Mouse (Mus musculus): ENCODE measurements around the gene Cntnap5a. TPM values are rescaled to one million over a fixed set of nuclear protein-coding genes. Genes with fewer than 3 reads are reported as not detected.

Cntnap5a gene
- polyA plus RNA-seq (2015; fragmentation: Nextera tagmentation; extraction: Ambion mirVana): 0.01 TPM in 1 of 2 replicates, not detected in the other

DNA sequence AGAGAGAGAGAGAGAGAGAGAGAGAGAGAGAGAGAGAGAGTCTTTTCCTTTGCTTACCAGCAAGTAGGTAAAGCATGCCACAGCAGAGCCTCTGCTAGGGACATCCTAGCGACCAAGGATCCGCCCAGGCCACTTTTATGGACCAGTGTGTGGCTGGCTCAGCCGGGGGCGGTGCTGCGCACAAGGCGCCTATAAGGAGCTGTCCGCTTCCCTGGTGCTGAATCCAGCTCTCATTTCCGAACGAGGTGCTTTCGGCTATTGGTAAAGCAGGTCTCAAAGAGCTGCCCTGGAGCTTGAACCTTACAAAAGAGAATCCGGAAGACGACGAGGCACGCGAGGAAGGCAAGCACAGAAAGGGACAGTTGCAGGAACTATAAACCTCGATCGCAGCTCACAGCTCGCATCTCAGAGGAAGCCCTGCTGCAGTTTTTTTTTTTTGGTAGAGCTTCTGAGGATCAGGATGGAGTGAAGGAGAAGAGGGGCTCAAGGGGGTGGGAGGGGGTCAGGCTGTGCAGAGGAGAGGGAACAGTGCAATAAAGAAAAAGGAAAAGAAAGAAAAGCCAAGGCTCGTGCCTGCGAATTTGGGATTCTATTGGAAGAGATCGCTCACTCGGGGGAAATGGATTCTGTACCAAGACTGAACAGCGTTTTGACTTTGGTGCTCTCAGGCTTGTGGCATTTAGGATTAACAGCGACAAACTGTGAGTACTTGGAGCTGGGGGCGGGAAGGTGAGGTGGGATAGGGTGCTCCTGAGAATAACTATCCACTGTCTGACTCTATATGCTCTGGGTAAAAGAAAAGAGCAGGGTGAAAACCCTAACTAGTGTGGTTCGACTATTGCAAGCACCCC lies at the start of gene Cntnap5a:
TSS of gene Cntnap5a (plus strand) at position 239 of the 851 bp plus-strand sequence.
- no peak for DNase-seq (ENCODE audit: low spot score)

GRCm38 (mm10) chr1:115646921-115647320 lies 37.6 kb upstream of the Cntnap5a start:
- no peak for DNase-seq (ENCODE audit: low spot score)

DNA sequence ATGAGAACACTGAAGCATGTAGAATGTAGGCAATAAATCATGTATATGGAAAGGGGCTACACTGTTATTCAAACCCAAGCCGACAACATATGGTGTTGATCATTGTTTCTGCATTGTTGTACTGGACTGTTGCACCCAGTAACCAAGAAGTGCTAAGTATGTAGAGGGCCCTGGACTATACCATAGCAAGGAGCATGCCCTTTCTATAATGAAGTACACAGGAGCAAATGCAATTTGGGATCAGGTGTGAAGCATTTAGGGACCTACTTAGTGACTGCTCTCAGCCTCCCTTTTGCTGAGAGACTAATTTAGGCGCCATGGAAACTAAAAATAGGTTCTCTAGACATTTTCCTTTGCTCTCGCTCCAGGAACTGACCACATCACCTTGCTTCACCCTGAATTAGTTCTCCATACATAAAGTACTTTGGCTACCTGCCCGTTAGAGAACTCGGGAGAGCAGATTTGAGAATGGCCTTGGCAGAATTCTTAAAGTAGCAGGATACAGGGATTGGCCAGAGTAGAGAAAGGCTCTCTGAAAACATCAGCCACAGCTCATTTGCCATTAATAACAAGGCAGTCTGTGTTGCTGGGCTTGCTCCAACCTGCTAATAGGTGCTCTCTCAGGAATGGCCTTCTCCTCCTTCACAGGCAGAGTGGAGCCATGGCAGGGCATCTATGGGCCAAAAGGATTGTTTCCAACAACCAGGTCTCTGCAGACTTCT lies 26.1 kb upstream of the Cntnap5a start:
- DNase-seq (ENCODE audit: low spot score): no peak

DNA sequence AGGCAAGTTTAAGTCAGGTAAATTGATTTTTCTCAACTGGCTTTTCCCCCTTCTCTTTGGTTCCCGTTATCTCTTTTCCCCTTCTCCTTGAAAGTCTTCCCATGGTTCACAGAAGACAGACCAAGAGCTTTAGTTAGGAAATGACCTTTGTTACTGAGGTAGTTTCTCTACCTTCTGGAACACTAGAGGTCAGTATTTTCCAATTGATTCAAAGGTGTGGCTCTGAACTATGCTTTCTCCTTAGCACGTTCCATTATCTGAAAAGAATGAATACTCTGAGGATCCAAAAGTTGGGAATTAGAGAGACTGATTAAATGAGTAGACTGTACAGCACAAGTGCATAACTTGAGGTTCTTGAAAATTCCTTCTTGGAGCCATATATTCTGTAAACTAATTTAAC lies 1.9 kb downstream of the Cntnap5a start:
- DNase-seq (ENCODE audit: low spot score): no peak

- no peak for DNase-seq (ENCODE audit: low spot score)
Observed at GRCm38 (mm10) chr1:115699798-115700197, 15.2 kb downstream of the Cntnap5a start.

- DNase-seq (ENCODE audit: low spot score): no peak
Observed at GRCm38 (mm10) chr1:115742556-115742955, 58.0 kb downstream of the Cntnap5a start.

DNA sequence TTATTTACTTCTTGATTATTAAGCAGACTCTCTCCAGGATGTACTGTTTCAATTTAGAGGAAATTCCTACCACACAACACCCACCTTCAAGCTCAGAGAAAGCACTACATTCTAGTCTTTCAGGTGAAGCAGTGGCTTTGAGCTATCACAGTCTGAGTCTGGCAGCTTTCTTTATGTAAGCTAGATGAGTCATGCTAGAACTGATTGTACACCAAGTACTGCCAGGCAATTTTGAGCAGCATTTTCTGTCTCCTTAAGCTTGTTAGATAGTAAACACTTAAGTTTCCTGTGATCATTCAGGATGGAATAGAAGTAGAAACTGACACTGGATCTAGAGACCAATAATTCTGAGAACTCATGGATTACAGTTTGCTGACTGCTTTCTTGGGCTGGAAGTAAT lies 61.0 kb downstream of the Cntnap5a start:
- no peak for DNase-seq (ENCODE audit: low spot score)

GRCm38 (mm10) chr1:115784737-115785136 lies 100.2 kb downstream of the Cntnap5a start:
- no peak for DNase-seq (ENCODE audit: low spot score)

- no peak for DNase-seq (ENCODE audit: low spot score)
Observed at GRCm38 (mm10) chr1:115842591-115842990, 158.0 kb downstream of the Cntnap5a start.

DNA sequence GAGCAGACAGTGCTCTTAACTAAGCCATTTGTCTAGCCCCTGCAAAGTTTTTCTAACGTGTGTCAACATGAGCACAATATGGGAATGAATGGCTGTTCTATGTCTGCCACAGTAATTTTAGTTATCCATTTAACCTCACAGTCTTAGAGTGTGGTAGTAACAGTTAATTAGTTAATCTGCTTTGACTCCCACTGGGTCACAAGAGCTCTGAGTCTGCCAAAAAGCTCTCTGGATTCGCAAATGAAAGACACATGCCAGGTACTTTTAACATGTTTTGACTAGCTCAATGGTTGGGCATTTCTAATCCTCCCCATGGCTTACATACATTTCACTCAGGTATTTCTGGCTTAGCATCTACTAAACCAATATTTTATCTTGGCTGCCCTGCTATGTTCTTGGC lies 163.0 kb downstream of the Cntnap5a start:
- DNase-seq (ENCODE audit: low spot score): no peak

- no peak for DNase-seq (ENCODE audit: low spot score)
Observed at GRCm38 (mm10) chr1:115852206-115852605, 167.7 kb downstream of the Cntnap5a start.

GRCm38 (mm10) chr1:115918396-115918795 lies 233.8 kb downstream of the Cntnap5a start:
- DNase-seq (ENCODE audit: low spot score): no peak

GRCm38 (mm10) chr1:115925953-115926665 lies 241.6 kb downstream of the Cntnap5a start:
- DNase-seq (ENCODE audit: low spot score): no peak

DNA sequence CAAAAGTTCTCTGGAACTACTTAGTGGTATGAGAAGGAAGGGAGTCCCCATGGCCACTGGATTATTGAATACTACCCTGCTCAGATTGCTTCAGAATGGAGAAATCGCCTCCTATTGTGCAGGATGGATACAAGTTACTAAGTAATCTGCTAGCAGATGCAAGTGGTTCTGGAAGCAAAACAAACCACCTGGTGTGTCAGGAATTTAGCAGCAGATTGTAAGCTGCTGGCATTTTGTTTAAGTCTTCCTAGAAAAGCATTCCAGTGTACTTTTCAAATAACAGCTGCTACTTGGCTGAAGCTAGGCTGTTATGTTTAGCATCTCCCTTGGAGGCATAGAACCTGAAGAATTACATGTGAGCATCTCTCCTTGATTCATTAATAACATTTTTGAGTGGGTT lies 247.5 kb downstream of the Cntnap5a start:
- no peak for DNase-seq (ENCODE audit: low spot score)

DNA sequence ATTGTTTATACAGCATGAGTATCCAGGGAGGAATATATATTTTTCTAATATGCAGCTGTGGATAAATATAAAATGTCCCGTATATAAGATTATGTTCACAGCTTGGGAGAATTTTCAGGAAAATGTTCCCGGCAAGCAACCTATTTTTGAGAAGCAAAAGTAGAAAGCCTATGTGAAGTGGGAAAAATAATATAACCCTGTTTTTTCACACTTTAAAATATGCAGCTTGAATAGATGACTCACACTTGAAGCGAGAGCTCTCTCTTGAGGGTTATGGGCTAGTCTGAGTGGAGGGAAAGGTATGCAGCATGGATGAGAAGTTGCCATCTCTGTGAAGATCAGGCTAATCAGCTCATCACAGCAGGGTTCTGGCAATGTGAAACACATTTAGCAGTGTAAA lies 261.3 kb downstream of the Cntnap5a start:
- no peak for DNase-seq (ENCODE audit: low spot score)

GRCm38 (mm10) chr1:115956528-115956927 lies 272.0 kb downstream of the Cntnap5a start:
- no peak for DNase-seq (ENCODE audit: low spot score)

- no peak for DNase-seq (ENCODE audit: low spot score)
Observed at GRCm38 (mm10) chr1:115964993-115965575, 280.5 kb downstream of the Cntnap5a start.

GRCm38 (mm10) chr1:115990204-115990603 lies 305.6 kb downstream of the Cntnap5a start:
- DNase-seq (ENCODE audit: low spot score): no peak

GRCm38 (mm10) chr1:116015768-116016167 lies 331.2 kb downstream of the Cntnap5a start:
- no peak for DNase-seq (ENCODE audit: low spot score)

- DNase-seq (ENCODE audit: low spot score): no peak
Observed at GRCm38 (mm10) chr1:116029653-116030052, 345.1 kb downstream of the Cntnap5a start.

- DNase-seq (ENCODE audit: low spot score): no peak
Observed at GRCm38 (mm10) chr1:116035897-116036296, 351.3 kb downstream of the Cntnap5a start.

All from thymus, postnatal 0 days (tissue).